Mouse (Mus musculus) monocyte, adult 5-6 weeks (primary cell): ENCODE measurements around the gene Odf4. TPM values are rescaled to one million over a fixed set of nuclear protein-coding genes. Genes with fewer than 3 reads are reported as not detected.

Source experiments
- ATAC-seq: fragments of 153-309, 156-312 bp; replicated peaks from 2 replicates; pipeline ENCODE4 v1.8.0; 2017; ENCODE audit warnings: mild to moderate bottlenecking; ENCODE audit not compliant: low TSS enrichment, insufficient number of reproducible peaks, severe bottlenecking, poor library complexity, low FRiP score
- total RNA-seq: library from RNA; stranded (forward); fragments of 200-1000, 200-491, 200-594 nt; gene quantifications from 3 replicates; pipeline ENCODE4 v1.2.3, GENCODE M21; 2017

Odf4 gene
- total RNA-seq, 1 experiment from 2014 or later, result not detected

DNA sequence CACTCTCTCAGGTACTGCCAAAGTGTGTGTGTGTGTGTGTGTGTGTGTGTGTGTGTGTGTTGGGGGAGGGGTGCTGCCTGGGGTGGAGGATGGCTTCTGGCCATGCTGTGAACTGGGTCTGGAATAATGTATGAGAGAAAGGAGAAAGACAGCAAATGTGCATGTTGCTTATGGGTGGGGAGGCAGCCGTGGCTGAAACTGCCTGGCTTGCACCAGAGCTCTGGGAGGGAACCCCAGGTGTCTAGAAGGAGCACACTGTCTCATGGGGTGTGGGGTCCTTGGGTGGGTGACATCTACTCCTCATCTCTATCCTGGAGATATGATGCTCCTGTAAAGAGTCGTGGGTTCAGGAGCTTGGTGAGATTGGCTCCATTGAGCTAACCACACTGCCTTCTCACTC is 38.2 kb downstream of the Odf4 start:
- ATAC-seq, result no peak

DNA sequence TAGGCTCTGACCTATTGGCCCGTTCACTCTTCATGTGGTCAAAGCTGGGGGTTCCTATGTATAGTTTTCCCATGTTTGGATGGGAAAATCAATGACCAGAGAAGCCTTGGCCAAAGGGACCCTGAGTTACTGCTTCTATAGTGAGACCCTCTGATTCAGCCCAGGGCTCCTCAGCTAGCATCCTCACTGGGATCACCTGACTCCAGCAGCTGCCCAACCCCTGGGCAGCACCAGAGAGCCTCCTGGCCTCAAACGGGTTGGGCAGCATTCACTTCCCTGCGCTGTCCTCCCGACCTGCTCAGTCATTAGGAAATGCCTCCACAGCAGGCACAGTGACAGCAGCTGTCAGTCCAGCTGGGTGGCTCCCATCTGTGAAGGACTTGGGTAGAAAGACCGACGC is 38.6 kb downstream of the Odf4 start, which contains the start of gene Rnf222:
Gene Rnf222 (plus strand): TSS at position 301 of the 400 bp plus-strand sequence.
- no peak for ATAC-seq

DNA sequence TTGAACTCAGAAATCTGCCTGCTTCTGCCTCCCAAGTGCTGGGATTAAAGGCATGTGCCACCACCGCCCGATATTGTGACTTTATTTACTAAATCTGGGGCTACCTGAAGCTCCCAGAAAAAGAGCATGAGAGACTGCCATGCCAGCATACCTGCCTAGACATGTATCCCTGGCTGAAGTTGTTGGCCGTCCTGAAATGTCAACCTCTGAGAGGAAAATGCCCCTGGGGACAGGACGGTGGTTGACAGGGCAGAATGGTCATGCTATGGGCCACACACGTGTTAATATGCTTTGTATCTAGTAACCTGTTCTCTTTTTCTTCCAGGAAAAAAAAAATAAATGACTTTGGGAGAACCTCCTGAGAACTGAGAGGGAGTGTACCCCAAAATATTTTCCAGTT is 40.8 kb downstream of the Odf4 start:
- no peak for ATAC-seq

DNA sequence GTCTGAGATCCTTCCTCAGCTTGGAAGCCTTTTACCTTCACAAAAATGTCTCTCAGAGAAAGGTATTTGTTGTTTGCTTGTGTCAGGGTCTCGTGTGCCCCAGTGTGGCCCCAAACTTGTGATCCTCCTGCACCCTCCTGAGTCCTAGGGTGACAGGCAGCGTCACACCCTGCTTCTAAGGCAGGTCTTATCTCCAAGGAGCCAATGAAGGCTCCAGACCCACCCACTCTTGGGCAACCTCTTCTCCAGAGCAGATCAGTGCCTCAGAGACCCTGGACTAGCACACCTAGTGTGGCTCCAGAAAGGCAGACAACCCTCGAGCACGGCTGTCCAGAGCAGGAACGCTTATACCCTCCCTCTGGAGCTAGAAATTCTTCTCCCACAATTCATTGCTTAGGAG is 42.5 kb downstream of the Odf4 start:
- no peak for ATAC-seq

DNA sequence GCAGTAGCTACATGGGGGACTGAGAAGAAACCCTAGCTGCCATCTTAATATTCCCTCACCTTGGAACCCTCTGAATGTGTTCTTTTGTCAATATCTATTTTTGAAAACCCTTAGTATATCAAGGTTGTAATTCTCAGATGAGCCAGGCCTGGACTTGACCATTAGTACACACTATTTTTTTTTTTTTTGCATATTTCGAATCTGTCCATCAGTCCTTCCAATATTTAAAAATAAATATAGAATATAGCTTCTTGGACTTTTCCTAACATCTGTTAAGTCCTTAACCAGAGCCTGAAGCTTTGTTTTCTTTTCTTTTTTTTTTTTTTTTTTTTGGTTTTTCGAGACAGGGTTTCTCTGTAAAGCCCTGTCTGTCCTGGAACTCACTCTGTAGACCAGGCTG is 43.0 kb downstream of the Odf4 start:
- no peak for ATAC-seq

DNA sequence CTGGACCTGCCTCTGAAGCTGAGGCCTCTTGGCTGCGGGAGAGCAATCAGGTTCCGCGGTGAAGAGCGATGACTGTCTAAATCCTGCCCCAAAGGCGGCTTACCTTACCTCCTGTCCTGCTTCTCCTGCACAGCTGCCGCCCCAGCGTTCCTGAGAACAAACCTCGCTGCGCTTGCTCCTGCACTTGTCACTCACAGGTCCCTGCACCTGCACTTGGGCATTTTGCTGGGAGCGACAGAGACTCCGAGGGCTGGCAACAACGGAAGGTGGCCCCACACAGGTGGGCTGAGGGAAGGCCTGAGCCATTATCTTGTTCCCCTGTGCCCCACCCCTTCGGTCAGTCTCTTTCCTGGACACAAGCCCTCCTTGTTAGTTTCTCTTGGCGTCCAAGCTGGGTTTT is 44.8 kb downstream of the Odf4 start:
- ATAC-seq, result no peak

DNA sequence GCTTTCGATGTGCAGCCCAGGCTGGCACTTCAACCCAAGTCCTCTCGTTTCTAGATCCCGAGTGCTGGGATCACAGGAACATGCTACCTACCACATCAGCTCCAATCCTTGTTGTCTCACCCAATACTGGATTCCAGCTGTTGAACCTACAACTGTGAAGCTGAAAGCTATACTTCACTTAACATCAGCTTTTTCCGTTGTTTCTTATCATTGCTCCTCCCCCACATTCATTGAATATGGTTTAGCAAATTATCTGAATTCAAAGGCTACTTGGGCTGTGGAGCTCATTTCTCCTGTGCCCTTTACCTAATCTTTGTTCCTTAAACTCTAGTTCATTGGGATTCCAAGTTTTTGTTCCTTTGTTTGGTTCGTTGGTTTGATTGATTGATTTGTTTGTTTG is 48.1 kb downstream of the Odf4 start:
- no peak for ATAC-seq

DNA sequence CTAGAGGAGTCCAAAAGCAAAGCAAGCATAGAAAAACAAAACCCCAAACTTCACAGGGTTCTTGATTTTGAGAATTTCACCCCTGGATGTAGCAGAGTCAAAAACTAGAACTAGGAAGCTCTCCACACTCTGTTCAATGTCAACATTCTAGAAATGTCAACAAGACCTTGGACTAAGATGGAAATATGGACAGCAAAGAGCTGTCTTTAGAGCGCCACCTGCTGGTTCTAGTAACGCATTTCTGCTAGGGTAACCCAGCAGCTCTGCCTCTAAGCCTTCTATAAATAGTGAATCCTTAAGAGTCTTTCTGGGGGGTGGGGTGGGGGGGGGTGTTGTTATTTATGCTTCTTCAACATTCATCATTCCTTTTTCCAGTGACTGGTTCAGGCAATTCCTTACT is 52.0 kb downstream of the Odf4 start:
- ATAC-seq, result peak; percentile 68

Other genes starting within 250 kb of the Odf4 start
- 0.11 to 1.4 TPM (median 0.76 TPM) in 3 replicates for gene Myh10, start 235.5 kb downstream of the Odf4 start, total RNA-seq
- gene Ndel1, start 55.2 kb downstream of the Odf4 start, total RNA-seq, result 152 to 252 TPM (median 234 TPM) in 3 replicates
- not detected in 3 replicates for gene Rnf222, start 38.5 kb downstream of the Odf4 start, total RNA-seq
- gene Rpl26, start 25.5 kb downstream of the Odf4 start, total RNA-seq, result 2,881 to 4,104 TPM (median 3,946 TPM) in 3 replicates
- not detected in 3 replicates for gene Arhgef15, start 30.4 kb upstream of the Odf4 start, total RNA-seq
- 0.38 to 1.7 TPM in 2 of 3 replicates, not detected in the other for gene Slc25a35, start 41.0 kb upstream of the Odf4 start, total RNA-seq
- 1.9 to 10.1 TPM (median 2.6 TPM) in 3 replicates for gene Rangrf, start 48.1 kb upstream of the Odf4 start, total RNA-seq
- gene Pfas, start 81.4 kb upstream of the Odf4 start, total RNA-seq, result 7.1 to 9.6 TPM (median 7.4 TPM) in 3 replicates
- gene Ctc1, start 88.8 kb upstream of the Odf4 start, total RNA-seq, result 4.1 to 16.3 TPM (median 12.3 TPM) in 3 replicates
- gene Aurkb, start 118.6 kb upstream of the Odf4 start, total RNA-seq, result 1.1 to 8.3 TPM (median 4.8 TPM) in 3 replicates
- 12.4 to 16.1 TPM (median 13.3 TPM) in 3 replicates for gene Borcs6, start 132.6 kb upstream of the Odf4 start, total RNA-seq
- 1.1 TPM in 1 of 3 replicates, not detected in the others for gene Tmem107, start 143.7 kb upstream of the Odf4 start, total RNA-seq
- gene Vamp2, start 161.4 kb upstream of the Odf4 start, total RNA-seq, result 13.1 to 89.9 TPM (median 23.6 TPM) in 3 replicates
- 44.9 to 89.7 TPM (median 81.1 TPM) in 3 replicates for gene Per1, start 168.1 kb upstream of the Odf4 start, total RNA-seq
- gene Hes7, start 193.3 kb upstream of the Odf4 start, total RNA-seq, result 0.49 TPM in 1 of 3 replicates, not detected in the others
- not detected in 3 replicates for gene 9130213A22Rik, start 195.5 kb upstream of the Odf4 start, total RNA-seq
- gene Aloxe3, start 198.8 kb upstream of the Odf4 start, total RNA-seq, result 0.32 to 0.57 TPM in 2 of 3 replicates, not detected in the other
- not detected in 3 replicates for gene Alox12b, start 229.9 kb upstream of the Odf4 start, total RNA-seq